ENCODE assay signal across 8 mouse cellular contexts in the genomic region with DNA sequence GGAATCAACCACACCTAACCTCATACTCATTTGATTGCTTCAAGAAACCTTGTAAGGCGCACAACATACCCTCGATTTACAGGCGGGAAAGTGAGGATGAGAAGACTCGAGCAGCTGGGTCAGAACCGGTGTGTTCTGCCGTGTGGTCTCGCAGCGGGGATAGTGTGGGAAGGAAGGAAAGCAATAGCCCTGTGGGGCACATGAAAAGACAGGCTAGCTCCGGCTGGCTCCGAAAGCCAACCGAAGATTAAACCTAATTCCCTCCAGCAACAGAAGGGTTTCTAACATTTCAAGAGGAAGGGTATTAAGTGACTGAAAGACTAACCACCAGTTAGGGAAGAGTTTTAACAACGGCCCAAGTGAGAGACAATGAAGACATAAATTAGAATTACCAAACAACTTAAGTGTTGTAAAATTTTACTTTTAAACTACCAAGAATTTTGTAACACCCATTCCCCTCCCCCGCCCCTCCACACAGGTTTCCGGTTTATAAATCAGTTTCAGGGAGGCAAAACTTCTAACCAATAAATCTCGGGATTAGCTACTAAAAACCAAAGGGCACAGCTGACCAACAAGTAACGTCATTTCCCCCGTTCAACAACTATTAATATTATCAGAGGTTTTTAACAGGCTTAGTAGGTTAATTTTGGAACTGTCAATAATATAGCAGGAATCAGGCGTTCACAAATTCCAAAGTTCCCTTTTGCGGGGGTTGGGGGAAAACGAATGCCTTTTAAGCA. TPM values are rescaled to one million over a fixed set of nuclear protein-coding genes. Genes with fewer than 3 reads are reported as not detected.
A peak's percentile ranks its signal among the peaks of the same experiment; 100 is the strongest.
DNase-seq lines count a peak whose midpoint lies in the region; ATAC-seq and TF ChIP-seq lines count a peak whose summit lies in the region.

No protein-coding gene starts in this region.

- H3K27me3 ChIP-seq in forebrain, embryonic 14.5 days (replicated peaks; ENCODE audit: control insufficient read depth, insufficient read depth, low read length), result no peaks in the 10 kb centered on the region
- no peaks in the 10 kb centered on the region for H3K27me3 ChIP-seq in limb, embryonic 10.5 days (ENCODE audit: low read depth, poor library complexity, severe bottlenecking)

- H3K9me3 ChIP-seq in forebrain, embryonic 14.5 days (replicated peaks; ENCODE audit: control insufficient read depth, low read length), result no peaks in the 10 kb centered on the region
- H3K9me3 ChIP-seq in limb, embryonic 10.5 days (replicated peaks), result no peaks in the 10 kb centered on the region

- no peak for ATAC-seq in forebrain, embryonic 14.5 days

- H3K4me2 ChIP-seq in forebrain, embryonic 14.5 days (ENCODE audit: low read length), result peak overlapping the region; percentile 74

- WGBS in forebrain, embryonic 14.5 days, result 13% methylated on average over 20 of the region's 20 CpGs
- 15% methylated on average over 20 of the region's 20 CpGs for WGBS in limb, embryonic 10.5 days
- 3% methylated on average over 20 of the region's 20 CpGs for WGBS in olfactory bulb, adult 2 months

- H3K9ac ChIP-seq in forebrain, embryonic 14.5 days (ENCODE audit: low read length), result peak overlapping the region; percentile 97

- TF ChIP-seq CTCF in olfactory bulb, adult 2 months (IDR thresholded peaks at IDR 0.05; ENCODE audit: insufficient read depth, low read depth, low read length), result no peak

- peak overlapping the region; percentile 98 for H3K4me3 ChIP-seq in forebrain, embryonic 14.5 days (ENCODE audit: low read depth, low read length)
- peak overlapping the region; percentile 98 for H3K4me3 ChIP-seq in limb, embryonic 10.5 days
- peak overlapping the region; percentile 79 for H3K4me3 ChIP-seq in olfactory bulb, adult 2 months (ENCODE audit: insufficient read depth, low read depth, low read length)

- DNase-seq in adrenal gland, adult 2 months, result peak; percentile 36
- DNase-seq in adrenal gland, adult 8-10 months, result no peak
- peak; percentile 50 for DNase-seq in 416B (ENCODE audit: low read depth)
- no peak for DNase-seq in forebrain, embryonic 14.5 days (ENCODE audit: low spot score)
- no peak for DNase-seq in limb, embryonic 10.5 days (ENCODE audit: low spot score)
- DNase-seq in thymus, postnatal 10 days (ENCODE audit: low spot score in 2 of 2), result no peak
- no peak for DNase-seq in urinary bladder, postnatal 25 days (ENCODE audit: low spot score)

- TF ChIP-seq POLR2A in olfactory bulb, adult 2 months (IDR thresholded peaks at IDR 0.05; ENCODE audit: insufficient read depth, low read depth, low read length), result no peak

- peaks cover 18% of the 10 kb centered on the region for H3K4me1 ChIP-seq in forebrain, embryonic 14.5 days (ENCODE audit: control insufficient read depth, insufficient read depth, low read length)
- peaks cover 17% of the 10 kb centered on the region for H3K4me1 ChIP-seq in limb, embryonic 10.5 days
- H3K4me1 ChIP-seq in olfactory bulb, adult 2 months (ENCODE audit: control insufficient read depth, insufficient read depth, low read length), result peaks cover 5% of the 10 kb centered on the region; the same call in 1 of the 2 replicates

- H3K27ac ChIP-seq in forebrain, embryonic 14.5 days (ENCODE audit: low read depth, low read length), result 0 out of 2 replicates have a peak overlapping the region, but pooled peaks have one; percentile 97
- peak overlapping the region; percentile 99 for H3K27ac ChIP-seq in limb, embryonic 10.5 days
- H3K27ac ChIP-seq in olfactory bulb, adult 2 months (ENCODE audit: insufficient read depth, low read depth, low read length), result no peak overlapping the region

- peaks cover 26% of the 10 kb centered on the region for H3K36me3 ChIP-seq in forebrain, embryonic 14.5 days (ENCODE audit: control insufficient read depth, insufficient read depth, low read length)
- peaks cover 71% of the 10 kb centered on the region for H3K36me3 ChIP-seq in limb, embryonic 10.5 days

RNA-seq across cellular contexts. Expression of gene Maml1, which starts 1.5 kb away (rescaled TPM):
- 10 to 100 TPM; 20.8 to 27.8 TPM for total RNA-seq in adrenal gland, adult 2 months (2021)
- polyA plus RNA-seq in adrenal gland, adult 2 months (2012; rRNA removed), result 24.8 and 26.8 TPM in 2 replicates
- 10 to 100 TPM; 21.2 to 24.5 (median 23.9) TPM for total RNA-seq in adrenal gland, adult 8-10 months (2022)
- polyA plus RNA-seq in forebrain, embryonic 14.5 days (2014; fragmentation: Nextera tagmentation; extraction: Ambion mirVana), result 5.4 and 5.8 TPM in 2 replicates
- 7.3 and 7.7 TPM in 2 replicates for polyA plus RNA-seq in limb, embryonic 10.5 days (2016; fragmentation: Nextera tagmentation; extraction: Ambion mirVana)
- polyA plus RNA-seq in olfactory bulb, adult 2 months (2012; ENCODE audit: insufficient read depth, insufficient read length, low replicate concordance, missing spikeins), result not detected in 2 replicates

RNA-seq across cellular contexts. Expression of gene Canx, which starts 34.8 kb away (rescaled TPM):
- 100 to 1,000 TPM; 479 to 498 TPM for total RNA-seq in adrenal gland, adult 2 months (2021)
- 13.9 and 19.7 TPM in 2 replicates for polyA plus RNA-seq in adrenal gland, adult 2 months (2012; rRNA removed)
- 100 to 1,000 TPM; 459 to 558 (median 506) TPM for total RNA-seq in adrenal gland, adult 8-10 months (2022)
- polyA plus RNA-seq in forebrain, embryonic 14.5 days (2014; fragmentation: Nextera tagmentation; extraction: Ambion mirVana), result 190 and 210 TPM in 2 replicates
- polyA plus RNA-seq in limb, embryonic 10.5 days (2016; fragmentation: Nextera tagmentation; extraction: Ambion mirVana), result 311 and 334 TPM in 2 replicates
- polyA plus RNA-seq in olfactory bulb, adult 2 months (2012; ENCODE audit: insufficient read depth, insufficient read length, low replicate concordance, missing spikeins), result 193 and 359 TPM in 2 replicates

RNA-seq across cellular contexts. Expression of gene Ltc4s, which starts 52.2 kb away (rescaled TPM):
- 10 to 100 TPM; 17.0 to 21.6 TPM for total RNA-seq in adrenal gland, adult 2 months (2021)
- 83.6 and 186 TPM in 2 replicates for polyA plus RNA-seq in adrenal gland, adult 2 months (2012; rRNA removed)
- total RNA-seq in adrenal gland, adult 8-10 months (2022), result 10 to 100 TPM in 3 of 4 experiments, 1 to 10 TPM in 1; 8.3 to 28.7 (median 11.8) TPM
- polyA plus RNA-seq in forebrain, embryonic 14.5 days (2014; fragmentation: Nextera tagmentation; extraction: Ambion mirVana), result 3.4 and 4.1 TPM in 2 replicates
- polyA plus RNA-seq in limb, embryonic 10.5 days (2016; fragmentation: Nextera tagmentation; extraction: Ambion mirVana), result 0.55 and 0.90 TPM in 2 replicates
- not detected in 2 replicates for polyA plus RNA-seq in olfactory bulb, adult 2 months (2012; ENCODE audit: insufficient read depth, insufficient read length, low replicate concordance, missing spikeins)

Comparison
In these comparisons a context has a peak if more than half of its experiments do, and no peak if none do; other contexts are left out.
1. DNase-seq: peak in adrenal gland, adult 2 months (single experiment) and 416B (single experiment); none in adrenal gland, adult 8-10 months (single experiment), forebrain, embryonic 14.5 days (single experiment), limb, embryonic 10.5 days (single experiment), thymus, postnatal 10 days (0 of 2) and urinary bladder, postnatal 25 days (single experiment).
2. RNA of gene Ltc4s, which starts 52.2 kb away (polyA plus RNA-seq): 83.6 to 186 TPM in adrenal gland, adult 2 months; 3.4 to 4.1 TPM in forebrain, embryonic 14.5 days, 0.55 to 0.90 TPM in limb, embryonic 10.5 days and not detected in olfactory bulb, adult 2 months; every median in the first group is over 10 times any median in the second.
3. Peak in every context shown above with its lines, with median percentiles within 50 percentile points of each other: H3K4me3 ChIP-seq.